Mouse (Mus musculus) embryonic facial prominence, embryonic 15.5 days (tissue): ENCODE results near the gene Dnajc7. TPM values are rescaled to one million over a fixed set of nuclear protein-coding genes. Genes with fewer than 3 reads are reported as not detected.

Experiments
- ATAC-seq: fragments of 200-750 bp; cut with Nextera tagmentation; 2 replicates; pipeline ENCODE4 v1.8.0; 2017; ENCODE audit warnings: low read depth, moderate TSS enrichment; ENCODE audit not compliant: insufficient number of reproducible peaks, low FRiP score, low TSS enrichment
- H3K27ac ChIP-seq: fragments of 300-500 bp; sonication (generic); replicated peaks from 2 replicates; pipeline ENCODE4 v1.5.1; 2015; ENCODE audit warnings: mild to moderate bottlenecking, inconsistent platforms
- H3K27me3 ChIP-seq: fragments of 300-500 bp; sonication (generic); 2 replicates; pipeline ENCODE4 v1.6.1; 2015; ENCODE audit warnings: inconsistent platforms
- H3K36me3 ChIP-seq: fragments of 300-500 bp; sonication (generic); 2 replicates; pipeline ENCODE4 v1.6.1; 2015; ENCODE audit warnings: mild to moderate bottlenecking, inconsistent platforms
- H3K4me1 ChIP-seq: fragments of 300-500 bp; sonication (generic); 2 replicates; pipeline ENCODE4 v1.6.1; 2015; ENCODE audit warnings: inconsistent platforms
- H3K4me2 ChIP-seq: fragments of 300-500 bp; sonication (generic); replicated peaks from 2 replicates; pipeline ENCODE4 v1.6.1; 2015; ENCODE audit warnings: mild to moderate bottlenecking, inconsistent platforms
- H3K4me3 ChIP-seq: fragments of 300-500 bp; sonication (generic); replicated peaks from 2 replicates; pipeline ENCODE4 v1.5.1; 2015; ENCODE audit warnings: mild to moderate bottlenecking, inconsistent platforms
- H3K9ac ChIP-seq: fragments of 300-500 bp; sonication (generic); 2 replicates; pipeline ENCODE4 v1.6.1; 2015; ENCODE audit warnings: inconsistent platforms
- H3K9me3 ChIP-seq: fragments of 300-500 bp; sonication (generic); replicated peaks from 2 replicates; pipeline ENCODE4 v1.6.1; 2016; ENCODE audit warnings: inconsistent platforms
- WGBS: fragments of 180-500 bp; shearing (Covaris S2); methylation state at CpG from one replicate; pipeline ENCODE4 v1.1.7; 2015; 5-methylcytosine and 5-hydroxymethylcytosine counted together
- polyA plus RNA-seq: library from polyadenylated mRNA; unstranded; fragments of >200 nt; fragmentation: Nextera tagmentation; extraction: Ambion mirVana; gene quantifications from 2 replicates; pipeline ENCODE4 v1.2.1, GENCODE M21; 2015

The Dnajc7 gene
- polyA plus RNA-seq, 1 experiment from 2014 or later, result 256 TPM

- Histone ChIP-seq H3K9ac (no peak overlapping the region), H3K27ac (no peak overlapping the region)
- WGBS, result 48% methylated on average over 9 of the region's 9 CpGs
Measured at GRCm38 (mm10) chr11:100567815-100568245, 52.1 kb downstream of the Dnajc7 start.

GRCm38 (mm10) chr11:100567229-100567628 lies 52.7 kb downstream of the Dnajc7 start:
- no peak for ATAC-seq
- H3K36me3 ChIP-seq, result no peaks in the 10 kb centered on the region
- H3K27ac ChIP-seq, result no peak overlapping the region
- 69% methylated on average over 5 of the region's 5 CpGs for WGBS
- H3K9me3 ChIP-seq, result no peaks in the 10 kb centered on the region
- H3K27me3 ChIP-seq, result peaks cover 12% of the 10 kb centered on the region
- H3K4me2 ChIP-seq, result no peak overlapping the region
- no peak overlapping the region for H3K4me3 ChIP-seq
- peaks cover 9% of the 10 kb centered on the region for H3K4me1 ChIP-seq
- no peak overlapping the region for H3K9ac ChIP-seq

More at GRCm38 (mm10) chr11:100567815-100568245, 52.1 kb downstream of the Dnajc7 start:
- no peak for ATAC-seq
- Histone ChIP-seq H3K9me3 (no peaks in the 10 kb centered on the region), H3K36me3 (no peaks in the 10 kb centered on the region), H3K4me1 (peaks cover 9% of the 10 kb centered on the region), H3K4me2 (no peak overlapping the region), H3K4me3 (no peak overlapping the region), H3K27me3 (peaks cover 12% of the 10 kb centered on the region)

GRCm38 (mm10) chr11:100564703-100565102 lies 55.3 kb downstream of the Dnajc7 start:
- H3K27me3 ChIP-seq, result no peaks in the 10 kb centered on the region
- no peak for ATAC-seq
- H3K9ac ChIP-seq, result no peak overlapping the region
- H3K4me1 ChIP-seq, result no peaks in the 10 kb centered on the region
- no peaks in the 10 kb centered on the region for H3K9me3 ChIP-seq
- no peaks in the 10 kb centered on the region for H3K36me3 ChIP-seq
- WGBS, result 91% methylated on average over 6 of the region's 6 CpGs
- H3K4me3 ChIP-seq, result no peak overlapping the region
- no peak overlapping the region for H3K27ac ChIP-seq
- no peak overlapping the region for H3K4me2 ChIP-seq

- WGBS, result 71% methylated on average over 15 of the region's 15 CpGs
Measured at GRCm38 (mm10) chr11:100564297-100564696, 55.7 kb downstream of the Dnajc7 start.

DNA sequence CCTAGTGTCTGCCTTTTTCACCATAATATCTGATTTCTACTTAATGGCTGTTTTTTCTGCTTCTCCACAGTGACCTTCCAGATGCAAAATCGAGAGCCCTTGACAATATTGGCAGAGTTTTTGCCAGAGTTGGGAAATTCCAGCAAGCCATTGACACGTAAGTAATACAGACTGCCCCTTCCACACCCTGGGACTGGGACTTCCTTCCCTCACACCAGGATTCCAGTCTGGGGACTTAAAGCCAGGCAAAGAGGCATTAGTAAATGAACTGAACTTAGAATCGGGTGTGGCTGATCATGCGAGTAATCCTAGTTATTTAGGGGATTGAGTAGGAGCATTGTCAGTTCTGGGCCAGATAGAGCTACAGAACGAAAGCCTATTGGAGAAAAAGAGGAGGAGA lies 58.2 kb downstream of the Dnajc7 start:
- Histone ChIP-seq H3K4me1 (no peaks in the 10 kb centered on the region), H3K27ac (no peak overlapping the region), H3K4me3 (no peak overlapping the region), H3K27me3 (no peaks in the 10 kb centered on the region), H3K4me2 (no peak overlapping the region), H3K36me3 (no peaks in the 10 kb centered on the region), H3K9ac (no peak overlapping the region), H3K9me3 (no peaks in the 10 kb centered on the region)
- no peak for ATAC-seq
- 50% methylated on average over 5 of the region's 5 CpGs for WGBS

More at GRCm38 (mm10) chr11:100564297-100564696, 55.7 kb downstream of the Dnajc7 start:
- Histone ChIP-seq H3K9ac (no peak overlapping the region), H3K4me1 (no peaks in the 10 kb centered on the region), H3K4me3 (no peak overlapping the region), H3K4me2 (no peak overlapping the region), H3K27ac (no peak overlapping the region), H3K27me3 (no peaks in the 10 kb centered on the region), H3K9me3 (no peaks in the 10 kb centered on the region), H3K36me3 (no peaks in the 10 kb centered on the region)
- ATAC-seq, result no peak

DNA sequence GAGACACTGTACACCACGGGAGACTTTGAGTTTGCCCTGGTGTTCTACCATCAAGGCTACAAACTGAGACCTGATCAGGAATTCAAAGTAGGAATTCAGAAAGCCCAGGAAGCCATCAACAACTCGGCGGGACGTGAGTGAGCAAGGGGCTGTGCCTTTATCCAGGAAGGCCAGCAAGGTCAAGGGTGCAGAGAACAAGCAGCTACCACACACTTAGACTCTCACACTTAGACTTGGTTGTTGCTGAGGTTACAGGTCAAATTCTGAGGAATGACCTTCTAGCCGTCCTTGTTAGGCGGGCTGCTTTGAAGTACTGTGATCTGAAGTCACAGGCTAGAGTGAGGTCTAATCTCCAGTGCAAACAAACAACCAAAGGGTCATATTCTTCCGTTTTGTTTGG lies 60.5 kb downstream of the Dnajc7 start:
- H3K9me3 ChIP-seq, result no peaks in the 10 kb centered on the region
- no peak for ATAC-seq
- H3K4me3 ChIP-seq, result no peak overlapping the region
- H3K36me3 ChIP-seq, result no peaks in the 10 kb centered on the region
- 0 out of 2 replicates have a peak, but pooled peaks cover 4% of the 10 kb centered on the region for H3K4me1 ChIP-seq
- no peak overlapping the region for H3K9ac ChIP-seq
- no peaks in the 10 kb centered on the region for H3K27me3 ChIP-seq
- H3K4me2 ChIP-seq, result no peak overlapping the region
- 36% methylated on average over 7 of the region's 7 CpGs for WGBS
- no peak overlapping the region for H3K27ac ChIP-seq

GRCm38 (mm10) chr11:100557563-100557962 lies 62.4 kb downstream of the Dnajc7 start:
- no peaks in the 10 kb centered on the region for H3K9me3 ChIP-seq
- 0 out of 2 replicates have a peak, but pooled peaks cover 4% of the 10 kb centered on the region for H3K4me1 ChIP-seq
- no peak for ATAC-seq
- 80% methylated on average over 3 of the region's 3 CpGs for WGBS
- no peak overlapping the region for H3K27ac ChIP-seq
- H3K36me3 ChIP-seq, result no peaks in the 10 kb centered on the region
- H3K9ac ChIP-seq, result no peak overlapping the region
- H3K4me3 ChIP-seq, result no peak overlapping the region
- no peak overlapping the region for H3K4me2 ChIP-seq
- H3K27me3 ChIP-seq, result no peaks in the 10 kb centered on the region

- Histone ChIP-seq H3K27me3 (no peaks in the 10 kb centered on the region), H3K27ac (no peak overlapping the region), H3K4me2 (peak overlapping the region; percentile 31; the same call in 1 of the 2 replicates), H3K4me3 (no peak overlapping the region; the same call in 1 of the 2 replicates), H3K36me3 (no peaks in the 10 kb centered on the region), H3K4me1 (0 out of 2 replicates have a peak, but pooled peaks cover 4% of the 10 kb centered on the region), H3K9ac (no peak overlapping the region), H3K9me3 (no peaks in the 10 kb centered on the region)
- WGBS, result 19% methylated on average over 11 of the region's 11 CpGs
- ATAC-seq, result no peak
Measured at GRCm38 (mm10) chr11:100555583-100555982, 64.4 kb downstream of the Dnajc7 start.

GRCm38 (mm10) chr11:100552842-100553241 lies 67.1 kb downstream of the Dnajc7 start:
- Histone ChIP-seq H3K4me1 (0 out of 2 replicates have a peak, but pooled peaks cover 4% of the 10 kb centered on the region), H3K36me3 (no peaks in the 10 kb centered on the region), H3K27me3 (no peaks in the 10 kb centered on the region), H3K9me3 (no peaks in the 10 kb centered on the region), H3K4me2 (no peak overlapping the region), H3K4me3 (no peak overlapping the region), H3K9ac (no peak overlapping the region), H3K27ac (no peak overlapping the region)
- no peak for ATAC-seq
- WGBS, result 80% methylated on average over 4 of the region's 4 CpGs

DNA sequence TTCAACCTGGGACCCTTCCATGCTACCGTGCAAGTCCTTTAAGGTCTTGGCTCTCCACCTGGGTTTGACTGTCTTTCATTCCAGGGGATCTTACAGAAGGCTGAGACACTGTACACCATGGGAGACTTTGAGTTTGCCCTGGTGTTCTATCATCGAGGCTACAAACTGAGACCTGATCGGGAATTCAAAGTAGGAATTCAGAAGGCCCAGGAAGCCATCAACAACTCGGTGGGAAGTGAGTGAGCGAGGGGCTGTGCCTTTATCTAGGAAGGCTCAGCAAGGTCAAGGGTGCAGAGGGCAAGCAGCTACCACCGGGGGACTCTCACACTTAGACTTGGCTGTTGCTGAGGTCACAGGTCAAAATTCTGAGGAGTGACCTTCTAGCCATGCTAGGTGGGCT lies 69.9 kb downstream of the Dnajc7 start:
- no peaks in the 10 kb centered on the region for H3K36me3 ChIP-seq
- H3K9me3 ChIP-seq, result no peaks in the 10 kb centered on the region
- no peaks in the 10 kb centered on the region for H3K27me3 ChIP-seq
- no peak overlapping the region for H3K4me2 ChIP-seq
- H3K9ac ChIP-seq, result no peak overlapping the region
- no peak overlapping the region for H3K27ac ChIP-seq
- H3K4me1 ChIP-seq, result peaks cover 9% of the 10 kb centered on the region
- H3K4me3 ChIP-seq, result no peak overlapping the region
- no peak for ATAC-seq
- 72% methylated on average over 6 of the region's 6 CpGs for WGBS

GRCm38 (mm10) chr11:100549466-100549865 lies 70.5 kb downstream of the Dnajc7 start:
- H3K9ac ChIP-seq, result no peak overlapping the region
- peaks cover 13% of the 10 kb centered on the region for H3K4me1 ChIP-seq
- no peaks in the 10 kb centered on the region for H3K27me3 ChIP-seq
- no peaks in the 10 kb centered on the region for H3K36me3 ChIP-seq
- 80% methylated on average over 8 of the region's 8 CpGs for WGBS
- H3K4me2 ChIP-seq, result no peak overlapping the region
- H3K27ac ChIP-seq, result no peak overlapping the region
- no peak for ATAC-seq
- no peak overlapping the region for H3K4me3 ChIP-seq
- H3K9me3 ChIP-seq, result no peaks in the 10 kb centered on the region

DNA sequence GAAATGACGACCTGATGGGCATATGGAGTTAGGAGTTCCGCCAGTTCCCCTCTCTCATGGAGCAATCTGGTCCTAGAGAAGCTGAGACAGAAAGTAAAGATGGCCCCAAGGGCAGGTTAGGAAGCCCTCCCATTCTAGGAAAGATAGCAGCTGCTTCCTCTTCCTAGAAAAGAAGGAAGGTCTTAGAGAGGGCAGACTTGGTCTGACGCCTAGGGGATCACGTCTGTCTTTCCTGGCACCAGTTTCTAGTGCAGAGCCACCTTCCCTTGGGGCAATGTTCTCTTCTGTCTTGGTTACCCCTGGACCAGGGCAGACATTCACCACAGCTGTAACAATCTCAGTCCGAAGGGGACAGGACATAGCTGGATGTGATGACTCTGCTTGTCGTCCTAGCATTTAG lies 71.8 kb downstream of the Dnajc7 start:
- H3K27me3 ChIP-seq, result no peaks in the 10 kb centered on the region
- ATAC-seq, result no peak

More for the DNA sequence above, 71.8 kb downstream of the Dnajc7 start:
- no peaks in the 10 kb centered on the region for H3K9me3 ChIP-seq
- no peak overlapping the region for H3K27ac ChIP-seq
- H3K9ac ChIP-seq, result no peak overlapping the region
- H3K36me3 ChIP-seq, result no peaks in the 10 kb centered on the region
- H3K4me2 ChIP-seq, result no peak overlapping the region
- 81% methylated on average over 6 of the region's 6 CpGs for WGBS
- H3K4me3 ChIP-seq, result no peak overlapping the region
- H3K4me1 ChIP-seq, result peaks cover 13% of the 10 kb centered on the region
